Mouse (Mus musculus): ENCODE measurements at regions not wholly inside any gene's neighbourhood (a gene's known extent, or its start where the extent isn't known, plus 50 kb on each side); places are given as distances from the start of the nearest gene placed in this dataset.
A peak's percentile ranks its signal among the peaks of the same experiment; 100 is the strongest.

- H3K27me3 ChIP-seq (ENCODE audit: control insufficient read depth, insufficient read depth, low read depth, low read length), result no peaks in the 10 kb centered on the region
- no peak overlapping the region for H3K9ac ChIP-seq (ENCODE audit: low read length)
- no peak for ATAC-seq (ENCODE audit: low read depth)
- H3K4me2 ChIP-seq (ENCODE audit: low read depth, low read length), result no peak overlapping the region
- WGBS, result 60% methylated on average over 10 of the region's 10 CpGs
- H3K36me3 ChIP-seq (ENCODE audit: control insufficient read depth, insufficient read depth, low read length), result no peaks in the 10 kb centered on the region
- H3K4me1 ChIP-seq (replicated peaks; ENCODE audit: control insufficient read depth, insufficient read depth, low read length), result no peaks in the 10 kb centered on the region
- H3K4me3 ChIP-seq (ENCODE audit: low read length), result no peak overlapping the region
- no peaks in the 10 kb centered on the region for H3K9me3 ChIP-seq (ENCODE audit: control insufficient read depth, low read length)
- H3K27ac ChIP-seq (ENCODE audit: low read length), result no peak overlapping the region
These were observed 74.8 kb upstream of the Lnx1 start for GRCm38 (mm10) chr5:74777381-74778075.

GRCm38 (mm10) chr5:74776081-74776480 lies 73.4 kb upstream of the Lnx1 start:
- Histone ChIP-seq H3K36me3 (ENCODE audit: control insufficient read depth, insufficient read depth, low read length) (no peaks in the 10 kb centered on the region), H3K4me3 (ENCODE audit: low read length) (no peak overlapping the region), H3K9me3 (ENCODE audit: control insufficient read depth, low read length) (no peaks in the 10 kb centered on the region), H3K27me3 (ENCODE audit: control insufficient read depth, insufficient read depth, low read depth, low read length) (no peaks in the 10 kb centered on the region), H3K9ac (ENCODE audit: low read length) (no peak overlapping the region), H3K27ac (ENCODE audit: low read length) (no peak overlapping the region), H3K4me1 (replicated peaks; ENCODE audit: control insufficient read depth, insufficient read depth, low read length) (no peaks in the 10 kb centered on the region), H3K4me2 (ENCODE audit: low read depth, low read length) (no peak overlapping the region)
- ATAC-seq (ENCODE audit: low read depth), result no peak
- WGBS, result 80% methylated on average over 3 of the region's 3 CpGs

- Histone ChIP-seq H3K4me2 (ENCODE audit: low read depth, low read length) (no peak overlapping the region), H3K9me3 (ENCODE audit: control insufficient read depth, low read length) (no peaks in the 10 kb centered on the region), H3K27me3 (ENCODE audit: control insufficient read depth, insufficient read depth, low read depth, low read length) (no peaks in the 10 kb centered on the region), H3K4me3 (ENCODE audit: low read length) (no peak overlapping the region), H3K27ac (ENCODE audit: low read length) (no peak overlapping the region), H3K4me1 (replicated peaks; ENCODE audit: control insufficient read depth, insufficient read depth, low read length) (no peaks in the 10 kb centered on the region), H3K9ac (ENCODE audit: low read length) (no peak overlapping the region), H3K36me3 (ENCODE audit: control insufficient read depth, insufficient read depth, low read length) (no peaks in the 10 kb centered on the region)
- no peak for ATAC-seq (ENCODE audit: low read depth)
- 68% methylated on average over 3 of the region's 3 CpGs for WGBS
These were observed 72.9 kb upstream of the Lnx1 start for GRCm38 (mm10) chr5:74775596-74775995.

- no peak; the same call in 1 of the 2 replicates for ATAC-seq (ENCODE audit: low read depth)
- H3K9me3 ChIP-seq (ENCODE audit: control insufficient read depth, low read length), result no peaks in the 10 kb centered on the region
- H3K4me3 ChIP-seq (ENCODE audit: low read length), result no peak overlapping the region
- H3K36me3 ChIP-seq (ENCODE audit: control insufficient read depth, insufficient read depth, low read length), result no peaks in the 10 kb centered on the region
- H3K4me2 ChIP-seq (ENCODE audit: low read depth, low read length), result no peak overlapping the region
- no peaks in the 10 kb centered on the region for H3K27me3 ChIP-seq (ENCODE audit: control insufficient read depth, insufficient read depth, low read depth, low read length)
- H3K9ac ChIP-seq (ENCODE audit: low read length), result no peak overlapping the region
- WGBS, result 72% methylated on average over 14 of the region's 14 CpGs
- no peaks in the 10 kb centered on the region; the same call in 1 of the 2 replicates for H3K4me1 ChIP-seq (replicated peaks; ENCODE audit: control insufficient read depth, insufficient read depth, low read length)
- H3K27ac ChIP-seq (ENCODE audit: low read length), result no peak overlapping the region
These were observed 71.1 kb upstream of the Lnx1 start for GRCm38 (mm10) chr5:74773558-74774429.

GRCm38 (mm10) chr5:74771121-74771520 lies 68.4 kb upstream of the Lnx1 start:
- 77% methylated on average over 7 of the region's 7 CpGs for WGBS
- no peak for ATAC-seq (ENCODE audit: low read depth)

GRCm38 (mm10) chr5:74769023-74769422 lies 66.3 kb upstream of the Lnx1 start:
- no peak overlapping the region for H3K4me2 ChIP-seq (ENCODE audit: low read depth, low read length)
- H3K4me3 ChIP-seq (ENCODE audit: low read length), result no peak overlapping the region
- H3K9me3 ChIP-seq (ENCODE audit: control insufficient read depth, low read length), result no peaks in the 10 kb centered on the region
- WGBS, result 5% methylated on average over 5 of the region's 5 CpGs
- H3K27ac ChIP-seq (ENCODE audit: low read length), result no peak overlapping the region
- no peak overlapping the region for H3K9ac ChIP-seq (ENCODE audit: low read length)
- no peaks in the 10 kb centered on the region for H3K27me3 ChIP-seq (ENCODE audit: control insufficient read depth, insufficient read depth, low read depth, low read length)
- peaks cover 14% of the 10 kb centered on the region for H3K4me1 ChIP-seq (replicated peaks; ENCODE audit: control insufficient read depth, insufficient read depth, low read length)
- H3K36me3 ChIP-seq (ENCODE audit: control insufficient read depth, insufficient read depth, low read length), result no peaks in the 10 kb centered on the region
- no peak for ATAC-seq (ENCODE audit: low read depth)

More at GRCm38 (mm10) chr5:74771121-74771520, 68.4 kb upstream of the Lnx1 start:
- peaks cover under 1% of the 10 kb centered on the region for H3K4me1 ChIP-seq (replicated peaks; ENCODE audit: control insufficient read depth, insufficient read depth, low read length)
- H3K9me3 ChIP-seq (ENCODE audit: control insufficient read depth, low read length), result no peaks in the 10 kb centered on the region
- no peak overlapping the region for H3K27ac ChIP-seq (ENCODE audit: low read length)
- H3K4me3 ChIP-seq (ENCODE audit: low read length), result no peak overlapping the region
- H3K27me3 ChIP-seq (ENCODE audit: control insufficient read depth, insufficient read depth, low read depth, low read length), result no peaks in the 10 kb centered on the region
- no peaks in the 10 kb centered on the region for H3K36me3 ChIP-seq (ENCODE audit: control insufficient read depth, insufficient read depth, low read length)
- H3K9ac ChIP-seq (ENCODE audit: low read length), result no peak overlapping the region
- H3K4me2 ChIP-seq (ENCODE audit: low read depth, low read length), result no peak overlapping the region

GRCm38 (mm10) chr5:74767993-74768392 lies 65.3 kb upstream of the Lnx1 start:
- Histone ChIP-seq H3K27me3 (ENCODE audit: control insufficient read depth, insufficient read depth, low read depth, low read length) (no peaks in the 10 kb centered on the region), H3K27ac (ENCODE audit: low read length) (no peak overlapping the region), H3K9ac (ENCODE audit: low read length) (no peak overlapping the region), H3K4me3 (ENCODE audit: low read length) (no peak overlapping the region), H3K36me3 (ENCODE audit: control insufficient read depth, insufficient read depth, low read length) (no peaks in the 10 kb centered on the region), H3K4me1 (replicated peaks; ENCODE audit: control insufficient read depth, insufficient read depth, low read length) (peaks cover 14% of the 10 kb centered on the region), H3K9me3 (ENCODE audit: control insufficient read depth, low read length) (no peaks in the 10 kb centered on the region), H3K4me2 (ENCODE audit: low read depth, low read length) (no peak overlapping the region)
- WGBS, result 70% methylated on average over 8 of the region's 8 CpGs
- ATAC-seq (ENCODE audit: low read depth), result no peak

GRCm38 (mm10) chr5:74766211-74766610 lies 63.5 kb upstream of the Lnx1 start:
- Histone ChIP-seq H3K27ac (ENCODE audit: low read length) (peak overlapping the region; percentile 73), H3K4me3 (ENCODE audit: low read length) (no peak overlapping the region), H3K27me3 (ENCODE audit: control insufficient read depth, insufficient read depth, low read depth, low read length) (no peaks in the 10 kb centered on the region), H3K9ac (ENCODE audit: low read length) (no peak overlapping the region), H3K9me3 (ENCODE audit: control insufficient read depth, low read length) (no peaks in the 10 kb centered on the region), H3K36me3 (ENCODE audit: control insufficient read depth, insufficient read depth, low read length) (no peaks in the 10 kb centered on the region), H3K4me1 (replicated peaks; ENCODE audit: control insufficient read depth, insufficient read depth, low read length) (peaks cover 14% of the 10 kb centered on the region), H3K4me2 (ENCODE audit: low read depth, low read length) (no peak overlapping the region)
- ATAC-seq (ENCODE audit: low read depth), result no peak
- 26% methylated on average over 8 of the region's 8 CpGs for WGBS

GRCm38 (mm10) chr5:74765061-74765767 lies 62.5 kb upstream of the Lnx1 start:
- Histone ChIP-seq H3K27ac (ENCODE audit: low read length) (peak overlapping the region; percentile 73), H3K9ac (ENCODE audit: low read length) (no peak overlapping the region), H3K36me3 (ENCODE audit: control insufficient read depth, insufficient read depth, low read length) (no peaks in the 10 kb centered on the region), H3K27me3 (ENCODE audit: control insufficient read depth, insufficient read depth, low read depth, low read length) (no peaks in the 10 kb centered on the region), H3K4me1 (replicated peaks; ENCODE audit: control insufficient read depth, insufficient read depth, low read length) (peaks cover 14% of the 10 kb centered on the region), H3K4me3 (ENCODE audit: low read length) (no peak overlapping the region), H3K9me3 (ENCODE audit: control insufficient read depth, low read length) (no peaks in the 10 kb centered on the region), H3K4me2 (ENCODE audit: low read depth, low read length) (no peak overlapping the region)
- 40% methylated on average over 9 of the region's 9 CpGs for WGBS
- peak; percentile 86 for ATAC-seq (ENCODE audit: low read depth)
